Mouse (Mus musculus): ENCODE results near the gene Fnbp4.

- no peak for TF ChIP-seq CTCF (conservative IDR thresholded peaks at IDR 0.05; ENCODE audit: insufficient read depth, insufficient read length, low read depth, low read length)
- no peak for TF ChIP-seq POLR2A (IDR thresholded peaks at IDR 0.05; ENCODE audit: low read depth, low read length)
These were observed 701 bp upstream of the Fnbp4 start for GRCm38 (mm10) chr2:90744285-90745052.
